Comparison of ENCODE assay signal across 45 mouse cellular contexts in genomic region chr16:36475530-36475929, GRCm38 (mm10). TPM values are rescaled to one million over a fixed set of nuclear protein-coding genes. Genes with fewer than 3 reads are reported as not detected.
"Had no signal": no experiment of that assay in that cellular context is flagged by ENCODE, and none has a peak within 500 bp of the region (broad histone marks: within the 10 kb centered on the region; RNA-seq: fewer than 3 reads in every experiment).

No protein-coding gene starts in this region.

- H3K27me3 ChIP-seq: heart, embryonic 12.5 days; heart, embryonic 15.5 days; hindbrain, embryonic 12.5 days; intestine, embryonic 15.5 days; kidney, embryonic 15.5 days had no signal

- DNase-seq: heart, postnatal 10 days; heart, postnatal 14 days; heart, postnatal 36 days; heart, postnatal 4 days; kidney, adult 11 months; kidney, adult 18-20 months; kidney, adult 2 months; kidney, adult 8-10 months; kidney, adult 9 months; kidney, postnatal 10 days; kidney, postnatal 14 days; kidney, postnatal 25 days; kidney, postnatal 36 days; kidney, postnatal 4 days; layer of hippocampus, adult 9-11 months; layer of hippocampus, postnatal 36 days had no signal

- ATAC-seq: hindbrain, embryonic 16.5 days; hindbrain, postnatal 0 days; inflammation-experienced regulatory T-cells, adult 6 months; intestine, embryonic 15.5 days; intestine, embryonic 16.5 days; intestine, postnatal 0 days had no signal

- H3K9me3 ChIP-seq: heart, embryonic 10.5 days; heart, embryonic 13.5 days; heart, embryonic 15.5 days; hindbrain, embryonic 10.5 days; hindbrain, embryonic 12.5 days; hindbrain, embryonic 13.5 days; hindbrain, embryonic 15.5 days; intestine, embryonic 15.5 days; kidney, embryonic 15.5 days had no signal

- H3K4me2 ChIP-seq: heart, embryonic 11.5 days; heart, embryonic 12.5 days; heart, embryonic 13.5 days; heart, embryonic 15.5 days; hindbrain, embryonic 12.5 days; hindbrain, embryonic 13.5 days; hindbrain, embryonic 14.5 days; hindbrain, embryonic 15.5 days; intestine, embryonic 15.5 days; kidney, embryonic 15.5 days had no signal

- H3K27ac ChIP-seq: heart, embryonic 10.5 days; heart, embryonic 13.5 days; heart, embryonic 15.5 days; hindbrain, embryonic 10.5 days; hindbrain, embryonic 12.5 days; hindbrain, embryonic 13.5 days; hindbrain, embryonic 14.5 days; hindbrain, embryonic 15.5 days; hindbrain, postnatal 0 days; intestine, embryonic 15.5 days; kidney, embryonic 15.5 days; kidney, postnatal 0 days; layer of hippocampus, adult 2 months had no signal

- H3K9ac ChIP-seq: heart, embryonic 12.5 days; heart, embryonic 13.5 days; heart, embryonic 15.5 days; hindbrain, embryonic 12.5 days; hindbrain, embryonic 13.5 days; hindbrain, embryonic 14.5 days; hindbrain, embryonic 15.5 days; intestine, embryonic 15.5 days; kidney, embryonic 15.5 days had no signal

- H3K4me1 ChIP-seq: heart, embryonic 12.5 days; heart, embryonic 13.5 days; heart, embryonic 15.5 days; hindbrain, embryonic 12.5 days; hindbrain, embryonic 15.5 days; intestine, embryonic 15.5 days; kidney, embryonic 15.5 days had no signal

- H3K36me3 ChIP-seq: heart, embryonic 10.5 days; heart, embryonic 12.5 days; heart, embryonic 13.5 days; heart, embryonic 15.5 days; hindbrain, embryonic 10.5 days; hindbrain, embryonic 12.5 days; hindbrain, embryonic 13.5 days; hindbrain, embryonic 15.5 days; intestine, embryonic 15.5 days; kidney, embryonic 15.5 days had no signal

- H3K4me3 ChIP-seq: heart, embryonic 10.5 days; heart, embryonic 12.5 days; heart, embryonic 13.5 days; heart, embryonic 15.5 days; hindbrain, embryonic 10.5 days; hindbrain, embryonic 12.5 days; hindbrain, embryonic 13.5 days; hindbrain, embryonic 15.5 days; intestine, embryonic 15.5 days; kidney, embryonic 15.5 days; layer of hippocampus, adult 2 months had no signal

RNA-seq across cellular contexts. Expression of gene Stfa3, which starts 20.3 kb away (rescaled TPM):
- total RNA-seq: heart, postnatal 14 days; heart, postnatal 25 days; heart, postnatal 36 days; hematopoietic stem cell, adult 5-6 weeks; hindbrain, postnatal 0 days; layer of hippocampus, adult 18-20 months; layer of hippocampus, adult 2 months; layer of hippocampus, adult 8-10 months; layer of hippocampus, postnatal 14 days; layer of hippocampus, postnatal 25 days; layer of hippocampus, postnatal 36 days had no signal
- polyA plus RNA-seq: heart, embryonic 10.5 days; heart, embryonic 11.5 days; heart, embryonic 12.5 days; heart, embryonic 14.5 days; hindbrain, embryonic 10.5 days; hindbrain, embryonic 11.5 days; hindbrain, embryonic 13.5 days; hindbrain, embryonic 14.5 days; hindbrain, postnatal 0 days; inflammation-experienced regulatory T-cells, adult 6 months; intestine, postnatal 0 days; kidney, adult 2 months; kidney, embryonic 14.5 days; large intestine, adult 2 months had no signal
